Comparison of ENCODE assay signal across 8 mouse cellular contexts in genomic region chr1:38626739-38627661, GRCm38 (mm10). TPM values are rescaled to one million over a fixed set of nuclear protein-coding genes. Genes with fewer than 3 reads are reported as not detected.
DNase-seq lines count a peak whose midpoint lies in the region; ATAC-seq lines count a peak whose summit lies in the region.

No protein-coding gene starts in this region.

- peak; percentile 56 to 63 for DNase-seq in B cell, adult 2 months
- DNase-seq in adrenal gland, postnatal 25 days, result peak; percentile 67
- peak; percentile 84 for DNase-seq in embryonic facial prominence, embryonic 14.5 days (ENCODE audit: low spot score)
- DNase-seq in kidney, postnatal 4 days, result peak; percentile 71 to 79
- peak; percentile 42 for DNase-seq in ovary, postnatal 10 days (ENCODE audit: low spot score)
- peak; percentile 39 to 55 for DNase-seq in thymus, postnatal 36 days

- peak overlapping the region; percentile 90 for H3K4me2 ChIP-seq in embryonic facial prominence, embryonic 14.5 days (ENCODE audit: low read depth, low read length)
- peak overlapping the region; percentile 99 for H3K4me2 ChIP-seq in heart, embryonic 15.5 days
- peak overlapping the region; percentile 94 for H3K4me2 ChIP-seq in lung, embryonic 15.5 days

- H3K9ac ChIP-seq in embryonic facial prominence, embryonic 14.5 days (ENCODE audit: low read depth, low read length), result peak overlapping the region; percentile 89
- peak overlapping the region; percentile 81 for H3K9ac ChIP-seq in heart, embryonic 15.5 days
- peak overlapping the region; percentile 81 for H3K9ac ChIP-seq in lung, embryonic 15.5 days

- 0% methylated on average over 3 of the region's 133 CpGs for WGBS in embryonic facial prominence, embryonic 14.5 days
- under 1% methylated on average over 95 of the region's 133 CpGs for WGBS in heart, embryonic 15.5 days
- WGBS in lung, embryonic 15.5 days, result 3% methylated on average over 55 of the region's 133 CpGs

- H3K36me3 ChIP-seq in embryonic facial prominence, embryonic 14.5 days (ENCODE audit: control insufficient read depth, insufficient read depth, low read length), result 0 out of 2 replicates have a peak, but pooled peaks cover 4% of the 10 kb centered on the region
- no peaks in the 10 kb centered on the region for H3K36me3 ChIP-seq in heart, embryonic 15.5 days
- H3K36me3 ChIP-seq in lung, embryonic 15.5 days, result no peaks in the 10 kb centered on the region

- peak overlapping the region; percentile 98 for H3K27ac ChIP-seq in embryonic facial prominence, embryonic 14.5 days (replicated peaks; ENCODE audit: low read depth, low read length)
- H3K27ac ChIP-seq in heart, embryonic 15.5 days, result peak overlapping the region; percentile 78
- peak overlapping the region; percentile 91 for H3K27ac ChIP-seq in lung, embryonic 15.5 days

- H3K4me1 ChIP-seq in embryonic facial prominence, embryonic 14.5 days (ENCODE audit: control insufficient read depth, insufficient read depth, low read length), result peaks cover 36% of the 10 kb centered on the region
- peaks cover 18% of the 10 kb centered on the region for H3K4me1 ChIP-seq in heart, embryonic 15.5 days (replicated peaks)
- H3K4me1 ChIP-seq in lung, embryonic 15.5 days, result peaks cover 28% of the 10 kb centered on the region

- H3K9me3 ChIP-seq in embryonic facial prominence, embryonic 14.5 days (ENCODE audit: control insufficient read depth, low read length), result no peaks in the 10 kb centered on the region
- no peaks in the 10 kb centered on the region for H3K9me3 ChIP-seq in heart, embryonic 15.5 days (replicated peaks)
- H3K9me3 ChIP-seq in lung, embryonic 15.5 days, result no peaks in the 10 kb centered on the region

- peak overlapping the region; percentile 87 for H3K4me3 ChIP-seq in embryonic facial prominence, embryonic 14.5 days (ENCODE audit: low read depth, low read length)
- H3K4me3 ChIP-seq in heart, embryonic 15.5 days, result peak overlapping the region; percentile 87
- peak overlapping the region; percentile 82 for H3K4me3 ChIP-seq in lung, embryonic 15.5 days

- H3K27me3 ChIP-seq in embryonic facial prominence, embryonic 14.5 days (replicated peaks; ENCODE audit: control insufficient read depth, insufficient read depth, low read length), result no peaks in the 10 kb centered on the region
- peaks cover 36% of the 10 kb centered on the region for H3K27me3 ChIP-seq in heart, embryonic 15.5 days
- H3K27me3 ChIP-seq in lung, embryonic 15.5 days, result peaks cover 29% of the 10 kb centered on the region

- ATAC-seq in embryonic facial prominence, embryonic 14.5 days (ENCODE audit: low read depth), result peak; percentile 91
- ATAC-seq in heart, embryonic 15.5 days (replicated peaks; ENCODE audit: insufficient number of reproducible peaks, insufficient read depth, low FRiP score, low read depth), result peak; percentile 85
- peak; percentile 87 for ATAC-seq in lung, embryonic 15.5 days (ENCODE audit: borderline replicate concordance, extremely low read depth, low FRiP score, low TSS enrichment)

RNA-seq across cellular contexts. Expression of gene Aff3, which starts 37.8 kb away (rescaled TPM):
- 2.8 and 3.4 TPM in 2 replicates for total RNA-seq in adrenal gland, postnatal 25 days (2021)
- 13.8 and 15.8 TPM in 2 replicates for polyA plus RNA-seq in embryonic facial prominence, embryonic 14.5 days (2014; fragmentation: Nextera tagmentation; extraction: Ambion mirVana)
- polyA plus RNA-seq in heart, embryonic 15.5 days (2015; fragmentation: Nextera tagmentation; extraction: Ambion mirVana), result 2.2 and 3.7 TPM in 2 replicates
- 9.3 and 10.5 TPM in 2 replicates for polyA plus RNA-seq in lung, embryonic 15.5 days (2015; fragmentation: Nextera tagmentation; extraction: Ambion mirVana)

Comparison
In these comparisons a context has a peak if more than half of its experiments do, and no peak if none do; other contexts are left out.
1. Peak in every context shown above with its lines: DNase-seq, ATAC-seq, H3K4me3 ChIP-seq and H3K27ac ChIP-seq.